Mouse (Mus musculus) G1E (cell line): ENCODE results near the gene Myoc. TPM values are rescaled to one million over a fixed set of nuclear protein-coding genes. Genes with fewer than 3 reads are reported as not detected.
A peak's percentile ranks its signal among the peaks of the same experiment; 100 is the strongest.
"Not testable (repeated sequence)": the region's sequence is repeated elsewhere in the genome, so short reads cannot be mapped to it uniquely, and the experiment has no call there.

Experiments used
- ATAC-seq: 2 replicates; pipeline ENCODE4 v1.8.0; 2016; ENCODE audit warnings: mild to moderate bottlenecking; ENCODE audit not compliant: insufficient number of reproducible peaks, poor library complexity, low FRiP score, severe bottlenecking; ENCODE audit errors: extremely low read depth
- DNase-seq: peaks from one replicate; pipeline ENCODE4 v3.0.0; 2012; ENCODE audit warnings: low spot score
- H3K27me3 ChIP-seq: 2 replicates; pipeline ENCODE4 v1.6.1; 2012; ENCODE audit warnings: mild to moderate bottlenecking, low read length, inconsistent platforms; ENCODE audit not compliant: insufficient read depth
- H3K36me3 ChIP-seq: replicated peaks from 2 replicates; pipeline ENCODE3; 2012; ENCODE audit warnings: mild to moderate bottlenecking, inconsistent platforms
- H3K4me1 ChIP-seq: 2 replicates; pipeline ENCODE4 v1.6.1; 2012; ENCODE audit warnings: low read depth, low read length, inconsistent platforms, mixed read lengths; ENCODE audit not compliant: insufficient read depth
- H3K4me3 ChIP-seq: 2 replicates; pipeline ENCODE4 v1.5.1; 2012; ENCODE audit warnings: low read depth, mild to moderate bottlenecking, inconsistent platforms, low read length, moderate library complexity, mixed read lengths
- H3K9me3 ChIP-seq: replicated peaks from 2 replicates; pipeline ENCODE4 v1.6.1; 2012; ENCODE audit warnings: inconsistent platforms
- CTCF ChIP-seq: IDR thresholded peaks from 2 replicates; pipeline ENCODE4 v1.5.1; 2012; ENCODE audit warnings: low read depth, low read length, inconsistent platforms, mixed read lengths
- GATA1 ChIP-seq: IDR thresholded peaks from 2 replicates; pipeline ENCODE4 v1.6.1; 2012; ENCODE audit warnings: borderline replicate concordance, low read length, inconsistent platforms, mixed read lengths
- GATA2 ChIP-seq: IDR thresholded peaks from 2 replicates; pipeline ENCODE4 v1.6.1; 2012; ENCODE audit warnings: low read depth, low read length, inconsistent platforms, borderline replicate concordance
- POLR2AphosphoS5 ChIP-seq: IDR thresholded peaks from 2 replicates; pipeline ENCODE4 v1.6.1; 2012; ENCODE audit warnings: low read depth, low read length, inconsistent platforms; ENCODE audit not compliant: insufficient replicate concordance
- TAL1 ChIP-seq: conservative IDR thresholded peaks from 2 replicates; pipeline ENCODE4 v1.6.1; 2012; ENCODE audit warnings: low read depth, low read length, inconsistent platforms, mixed read lengths
- polyA plus RNA-seq: library from polyadenylated mRNA; stranded (reverse); fragments of >175 nt; gene quantifications from 2 replicates; pipeline ENCODE4 v1.2.3, GENCODE M21; 2012
- total RNA-seq, 2 experiments: library from RNA; stranded (forward) in 1 of 2; stranded (reverse) in 1 of 2; fragments of 200-1000 nt in 1 of 2; fragments of >200 nt in 1 of 2; fragmentation: Nextera tagmentation in 1 of 2; gene quantifications; 2 replicates each; pipeline ENCODE4 v1.2.3; 2014 to 2017

The Myoc gene
- total and polyA plus RNA-seq, 3 experiments: 0.11 TPM; not detected in 2

GRCm38 (mm10) chr1:162608127-162608526, 30.8 kb upstream of the Myoc start:
- Histone ChIP-seq H3K36me3 (peaks cover 2% of the 10 kb centered on the region), H3K9me3 (no peaks in the 10 kb centered on the region), H3K27me3 (peaks cover 18% of the 10 kb centered on the region), H3K4me3 (no peak overlapping the region), H3K4me1 (no peaks in the 10 kb centered on the region)
- TF ChIP-seq POLR2AphosphoS5 (no peak), GATA2 (no peak), TAL1 (no peak), GATA1 (no peak), CTCF (no peak)
- ATAC-seq (no peak), DNase-seq (no peak)

GRCm38 (mm10) chr1:162609633-162610250, 29.2 kb upstream of the Myoc start:
- TF ChIP-seq CTCF (no peak), TAL1 (no peak), POLR2AphosphoS5 (no peak), GATA1 (no peak), GATA2 (no peak)
- Histone ChIP-seq H3K27me3 (peaks cover 18% of the 10 kb centered on the region), H3K4me3 (no peak overlapping the region), H3K4me1 (no peaks in the 10 kb centered on the region), H3K36me3 (peaks cover 2% of the 10 kb centered on the region), H3K9me3 (no peaks in the 10 kb centered on the region)
- no peak for DNase-seq
- ATAC-seq: no peak

- Histone ChIP-seq H3K27me3 (peaks cover 18% of the 10 kb centered on the region), H3K9me3 (no peaks in the 10 kb centered on the region), H3K36me3 (no peaks in the 10 kb centered on the region), H3K4me3 (no peak overlapping the region), H3K4me1 (no peaks in the 10 kb centered on the region)
- TF ChIP-seq TAL1 (no peak), CTCF (no peak), GATA2 (no peak), GATA1 (no peak), POLR2AphosphoS5 (no peak)
- ATAC-seq (no peak), DNase-seq (no peak)
Measured at GRCm38 (mm10) chr1:162611191-162611590, 27.8 kb upstream of the Myoc start.

- DNase-seq (no peak), ATAC-seq (peak; percentile 54)
- H3K36me3 ChIP-seq: no peaks in the 10 kb centered on the region
- TF ChIP-seq CTCF: no peak
- TF ChIP-seq POLR2AphosphoS5: no peak
- no peak for TF ChIP-seq GATA2
- no peak for TF ChIP-seq TAL1
- TF ChIP-seq GATA1: no peak
- peaks cover 7% of the 10 kb centered on the region for H3K27me3 ChIP-seq
- H3K9me3 ChIP-seq: no peaks in the 10 kb centered on the region
- no peaks in the 10 kb centered on the region for H3K4me1 ChIP-seq
- no peak overlapping the region for H3K4me3 ChIP-seq
Measured at GRCm38 (mm10) chr1:162615511-162615910, 23.4 kb upstream of the Myoc start.

- Histone ChIP-seq H3K4me1 (peaks cover 7% of the 10 kb centered on the region; the same call in 1 of the 2 replicates), H3K9me3 (no peaks in the 10 kb centered on the region), H3K4me3 (no peak overlapping the region), H3K27me3 (no peaks in the 10 kb centered on the region; the same call in 1 of the 2 replicates), H3K36me3 (no peaks in the 10 kb centered on the region)
- TF ChIP-seq TAL1 (no peak), CTCF (peak; percentile 29; the same call in 1 of the 2 replicates)
- ATAC-seq: no peak
- no peak for DNase-seq
Measured at GRCm38 (mm10) chr1:162620487-162620886, 18.5 kb upstream of the Myoc start.

GRCm38 (mm10) chr1:162623895-162624294, 15.1 kb upstream of the Myoc start:
- H3K9me3 ChIP-seq: no peaks in the 10 kb centered on the region
- TF ChIP-seq GATA1 (no peak), CTCF (no peak), GATA2 (no peak), POLR2AphosphoS5 (no peak), TAL1 (no peak)
- peaks cover 2% of the 10 kb centered on the region for H3K27me3 ChIP-seq
- DNase-seq (no peak), ATAC-seq (no peak)
- H3K4me1 ChIP-seq: peaks cover 7% of the 10 kb centered on the region; the same call in 1 of the 2 replicates
- H3K4me3 ChIP-seq: no peak overlapping the region
- no peaks in the 10 kb centered on the region for H3K36me3 ChIP-seq

GRCm38 (mm10) chr1:162625229-162625628, 13.7 kb upstream of the Myoc start:
- H3K4me3 ChIP-seq: no peak overlapping the region
- DNase-seq (peak; percentile 13), ATAC-seq (no peak)
- H3K27me3 ChIP-seq: peaks cover 2% of the 10 kb centered on the region
- peaks cover 7% of the 10 kb centered on the region; the same call in 1 of the 2 replicates for H3K4me1 ChIP-seq
- TF ChIP-seq GATA2: no peak
- H3K36me3 ChIP-seq: no peaks in the 10 kb centered on the region
- no peaks in the 10 kb centered on the region for H3K9me3 ChIP-seq

GRCm38 (mm10) chr1:162627821-162628220, 11.1 kb upstream of the Myoc start:
- H3K4me1 ChIP-seq, ATAC-seq, H3K36me3 ChIP-seq, H3K9me3 ChIP-seq, H3K4me3 ChIP-seq, H3K27me3 ChIP-seq, DNase-seq: not testable (repeated sequence)

GRCm38 (mm10) chr1:162628326-162628725, 10.6 kb upstream of the Myoc start:
- not testable (repeated sequence) for H3K4me3 ChIP-seq, H3K36me3 ChIP-seq, H3K4me1 ChIP-seq, H3K9me3 ChIP-seq, H3K27me3 ChIP-seq, ATAC-seq, DNase-seq

- not testable (repeated sequence) for H3K4me1 ChIP-seq, H3K4me3 ChIP-seq, DNase-seq, ATAC-seq, H3K36me3 ChIP-seq, H3K9me3 ChIP-seq
- H3K27me3 ChIP-seq: peaks cover 29% of the 10 kb centered on the region
Measured at GRCm38 (mm10) chr1:162635291-162635931, 3.5 kb upstream of the Myoc start.
